Mouse (Mus musculus) thymus, adult 18-20 months (tissue): ENCODE results near the gene Clec4a2.
"Not testable (repeated sequence)": the region's sequence is repeated elsewhere in the genome, so short reads cannot be mapped to it uniquely, and the experiment has no call there.

Source experiments
- DNase-seq, 2 experiments: peaks; one replicate each; pipeline ENCODE4 v3.0.0; 2022; ENCODE audit warnings: mixed read lengths in 2 of 2

Gene Clec4a2

GRCm38 (mm10) chr6:123106128-123106527 lies at the start of gene Clec4a2:
Gene Clec4a2, plus strand, starts transcription at chr6:123106428.
- not testable (repeated sequence) for DNase-seq

DNA sequence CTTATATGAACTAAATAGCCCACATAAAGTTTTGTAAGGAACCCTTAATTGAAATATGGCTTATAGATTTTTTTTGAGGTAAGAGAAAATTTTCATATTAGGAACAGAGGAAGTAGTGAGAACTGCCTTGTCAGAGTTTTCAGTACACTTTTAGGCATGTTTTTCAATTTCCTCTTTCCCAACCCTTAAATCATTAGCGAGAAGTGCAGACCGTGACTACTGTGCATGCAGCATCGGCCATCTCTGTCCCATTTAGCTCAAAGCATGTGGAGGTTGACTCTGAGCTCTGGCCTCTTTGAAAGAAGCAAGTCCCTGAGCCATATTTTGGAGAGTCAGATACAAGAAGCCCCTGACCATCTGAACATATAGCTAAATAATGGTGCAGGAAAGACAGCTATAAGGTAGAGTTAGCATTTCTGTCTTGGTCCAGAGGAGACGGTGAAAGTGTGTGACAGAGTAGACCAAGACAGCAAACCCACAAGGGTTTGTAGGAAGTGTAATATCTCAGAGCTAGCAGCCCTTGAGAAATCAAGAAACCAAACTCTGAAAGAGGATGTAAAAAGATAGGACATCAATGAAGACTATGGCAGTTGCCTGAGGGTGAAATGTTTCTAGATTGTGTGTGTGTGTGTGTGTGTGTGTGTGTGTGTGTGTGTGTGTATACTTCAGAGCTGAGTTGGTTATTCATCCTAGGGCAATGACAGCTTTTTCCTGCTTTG lies 10.9 kb upstream of the Clec4a2 start:
- no peak for DNase-seq

- DNase-seq, result no peak
Observed at GRCm38 (mm10) chr6:123123195-123123594, 17.0 kb downstream of the Clec4a2 start.

- DNase-seq, result no peak
Observed at GRCm38 (mm10) chr6:123127173-123127572, 20.9 kb downstream of the Clec4a2 start.

- not testable (repeated sequence) for DNase-seq
Observed at GRCm38 (mm10) chr6:123137766-123138526, 31.7 kb downstream of the Clec4a2 start.

DNA sequence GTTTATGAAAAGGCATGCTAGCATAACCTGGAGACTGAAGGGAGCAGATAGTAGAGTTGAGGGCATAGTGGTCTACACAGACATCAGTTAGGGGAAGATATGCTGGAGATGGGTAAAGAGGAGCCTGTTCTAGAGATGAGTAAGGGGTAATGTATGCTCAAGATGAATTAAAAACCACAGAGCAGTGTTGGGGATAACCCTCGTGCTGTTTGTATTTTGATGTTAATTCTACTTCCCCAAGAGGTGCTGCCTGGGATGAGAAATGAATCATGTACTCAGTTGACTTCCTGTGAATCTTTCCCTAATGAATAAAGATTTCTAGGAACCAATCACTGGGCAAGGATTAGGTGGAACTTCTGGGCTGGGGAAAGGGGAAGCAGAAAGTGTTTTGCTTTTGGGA lies 63.9 kb downstream of the Clec4a2 start:
- no peak for DNase-seq

GRCm38 (mm10) chr6:123171040-123171439 lies 64.8 kb downstream of the Clec4a2 start:
- DNase-seq, result no peak

GRCm38 (mm10) chr6:123172593-123172992 lies 66.4 kb downstream of the Clec4a2 start, which contains the start of gene Clec4b2:
Gene Clec4b2, plus strand, starts transcription at chr6:123172893.
- no peak for DNase-seq

- DNase-seq, result no peak
Observed at GRCm38 (mm10) chr6:123175549-123175948, 69.3 kb downstream of the Clec4a2 start.

DNA sequence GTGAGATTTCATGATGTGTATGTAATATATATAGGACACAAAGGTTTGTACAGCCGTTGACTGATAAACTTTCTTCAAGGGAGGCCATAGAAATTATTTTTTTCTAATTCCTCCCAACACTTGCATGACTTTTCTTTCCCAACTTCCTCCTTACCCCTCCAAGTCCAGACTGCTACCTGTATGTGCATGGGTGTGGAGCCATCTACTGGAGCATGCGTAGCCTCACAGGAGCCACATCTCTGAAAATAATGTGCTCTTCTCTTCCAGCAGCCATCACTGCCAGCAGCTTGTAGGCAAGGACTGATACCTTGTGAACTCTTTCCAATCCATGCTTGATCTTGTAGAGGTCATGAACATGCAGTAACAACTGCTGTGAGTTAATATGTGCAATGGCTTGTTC lies 78.6 kb downstream of the Clec4a2 start:
- DNase-seq, result not testable (repeated sequence)
